Mouse (Mus musculus): Measurements from ENCODE around the gene Kcnh7.

The Kcnh7 gene

DNA sequence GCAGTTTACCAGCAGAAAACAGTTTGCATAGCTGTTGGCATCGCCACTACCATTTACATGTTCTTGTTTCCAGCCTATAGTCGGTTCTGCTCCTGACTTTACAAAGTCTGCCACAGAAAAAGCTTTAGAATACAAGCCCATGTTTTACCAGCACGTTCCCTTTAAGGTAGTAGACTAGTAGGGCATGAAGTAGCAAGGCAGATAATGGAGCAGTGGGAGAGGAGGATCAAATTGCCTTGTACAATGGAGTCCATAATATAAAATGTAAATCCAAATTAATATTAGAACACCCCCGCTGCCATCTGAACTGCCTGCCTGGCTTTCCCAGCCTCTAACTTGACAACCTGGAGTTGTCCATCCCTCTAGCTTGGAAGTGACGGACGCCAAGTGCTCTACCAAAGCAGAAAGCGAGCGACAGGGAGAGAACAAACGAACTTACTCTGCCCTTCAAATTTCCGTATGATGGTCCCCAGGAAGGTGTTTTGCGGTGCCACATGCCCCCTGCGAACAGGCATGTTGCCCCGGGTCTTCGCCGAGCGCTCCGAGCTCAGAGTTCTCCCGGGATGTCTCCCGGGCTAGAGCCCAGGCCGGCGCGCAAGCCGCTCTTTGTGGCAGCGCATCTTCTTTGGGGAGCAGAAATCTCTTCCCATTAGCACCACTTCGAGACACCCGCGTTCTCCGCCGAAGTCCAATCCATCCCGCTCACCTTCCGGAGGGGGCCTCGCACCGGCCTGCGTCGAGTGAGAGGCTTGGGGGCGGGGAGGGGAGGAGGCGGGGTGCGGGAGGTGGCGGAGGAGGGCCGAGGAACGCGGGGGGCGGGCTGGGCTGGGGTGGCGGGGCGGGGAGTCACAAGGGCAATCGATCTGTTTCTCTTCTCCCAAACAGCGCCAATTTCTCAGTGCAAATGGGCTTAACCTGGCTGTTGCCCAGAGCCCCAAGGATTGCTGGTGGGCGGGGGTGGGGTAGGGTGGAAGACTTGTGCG lies at the start of gene Kcnh7:
Gene Kcnh7, minus strand, starts transcription at position 725 of the 983 bp plus-strand sequence.
- peak; percentile 22 to 34 for DNase-seq

DNA sequence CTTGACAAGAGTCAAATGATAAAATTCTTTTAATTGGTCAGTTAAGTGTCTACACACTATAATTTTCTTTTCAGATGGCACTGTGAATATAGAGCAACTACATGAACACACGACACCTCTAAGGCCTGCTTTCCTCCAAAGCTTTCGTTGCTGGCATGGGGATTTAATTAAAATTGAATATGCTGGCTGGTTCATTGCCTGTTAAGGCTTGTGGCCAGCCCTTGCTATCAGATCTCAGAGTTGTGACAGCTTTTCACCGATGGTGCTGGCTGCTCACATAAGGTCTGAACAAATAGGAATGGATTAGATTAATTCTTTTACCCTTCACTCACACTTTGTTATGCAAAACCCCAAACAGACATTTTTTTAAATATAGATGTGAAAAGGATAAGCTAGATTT lies 23.3 kb upstream of the Kcnh7 start:
- DNase-seq = no peak

- DNase-seq = no peak
These were observed 1.9 kb upstream of the Kcnh7 start for GRCm38 (mm10) chr2:63186014-63186413.

DNA sequence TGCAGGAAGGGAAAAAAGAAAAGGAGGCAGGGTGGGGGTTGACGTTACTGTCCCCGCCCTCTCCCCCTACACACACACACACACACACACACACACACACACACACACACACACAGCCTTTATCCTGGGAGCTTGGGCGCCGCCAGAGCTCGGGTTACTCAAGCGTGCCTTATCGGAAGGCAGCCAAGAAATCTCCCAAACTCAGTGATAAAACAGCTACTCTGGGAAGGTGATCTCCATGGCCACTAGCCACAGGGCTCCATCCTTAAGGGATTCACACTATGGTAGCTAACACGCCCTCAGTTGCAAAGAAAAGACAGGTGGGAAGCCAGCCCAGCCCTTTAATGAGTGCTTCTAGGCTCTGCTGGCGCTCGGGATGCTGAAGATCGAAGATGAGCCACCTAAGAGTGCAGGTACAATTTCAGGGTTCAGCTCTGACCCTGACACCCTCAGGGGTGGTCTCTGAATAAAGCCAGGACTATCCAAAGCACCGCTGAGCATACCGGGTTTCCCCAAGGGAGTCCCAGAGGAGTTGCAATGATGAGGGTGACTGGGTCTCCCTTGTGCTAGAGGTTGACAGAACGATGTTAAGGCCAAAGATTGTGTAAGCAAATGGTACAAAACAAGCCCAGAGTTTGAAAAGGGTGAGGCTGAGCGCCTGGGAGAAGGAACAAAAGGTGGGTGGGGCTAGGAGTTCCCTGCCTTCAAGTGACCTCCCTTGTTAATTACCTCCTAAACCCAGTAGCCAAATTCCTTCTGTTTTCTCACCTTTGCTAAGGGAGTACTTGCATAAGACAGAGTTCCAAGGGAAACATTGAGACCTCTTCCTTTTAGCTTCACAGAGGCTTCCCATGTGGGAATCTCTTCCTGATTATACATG lies 704 bp upstream of the Kcnh7 start:
- peak; percentile 20 to 34 for DNase-seq

- DNase-seq = no peak
These were observed 30.4 kb downstream of the Kcnh7 start for GRCm38 (mm10) chr2:63153701-63154100.

- no peak for DNase-seq
These were observed 56.1 kb downstream of the Kcnh7 start for GRCm38 (mm10) chr2:63127762-63128516.

DNA sequence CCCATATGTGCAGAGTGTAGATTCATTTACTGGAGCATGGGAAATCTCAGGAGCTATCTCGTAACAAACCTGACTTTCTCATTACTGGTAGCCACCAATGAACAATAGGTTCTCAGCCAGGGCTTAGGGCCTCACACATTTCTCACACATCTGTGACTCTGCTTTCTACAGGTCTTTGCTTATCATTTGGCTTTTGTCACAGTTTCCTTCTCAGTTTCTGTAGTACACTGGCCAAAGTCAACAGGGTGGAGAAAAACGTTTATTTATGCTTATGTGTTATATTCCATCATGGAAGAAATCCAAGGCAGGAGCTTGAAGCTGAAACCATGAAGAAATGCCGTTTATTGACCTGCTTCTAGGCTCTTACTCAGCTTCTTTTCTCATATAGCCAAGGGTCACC lies 63.8 kb downstream of the Kcnh7 start:
- DNase-seq = no peak

DNA sequence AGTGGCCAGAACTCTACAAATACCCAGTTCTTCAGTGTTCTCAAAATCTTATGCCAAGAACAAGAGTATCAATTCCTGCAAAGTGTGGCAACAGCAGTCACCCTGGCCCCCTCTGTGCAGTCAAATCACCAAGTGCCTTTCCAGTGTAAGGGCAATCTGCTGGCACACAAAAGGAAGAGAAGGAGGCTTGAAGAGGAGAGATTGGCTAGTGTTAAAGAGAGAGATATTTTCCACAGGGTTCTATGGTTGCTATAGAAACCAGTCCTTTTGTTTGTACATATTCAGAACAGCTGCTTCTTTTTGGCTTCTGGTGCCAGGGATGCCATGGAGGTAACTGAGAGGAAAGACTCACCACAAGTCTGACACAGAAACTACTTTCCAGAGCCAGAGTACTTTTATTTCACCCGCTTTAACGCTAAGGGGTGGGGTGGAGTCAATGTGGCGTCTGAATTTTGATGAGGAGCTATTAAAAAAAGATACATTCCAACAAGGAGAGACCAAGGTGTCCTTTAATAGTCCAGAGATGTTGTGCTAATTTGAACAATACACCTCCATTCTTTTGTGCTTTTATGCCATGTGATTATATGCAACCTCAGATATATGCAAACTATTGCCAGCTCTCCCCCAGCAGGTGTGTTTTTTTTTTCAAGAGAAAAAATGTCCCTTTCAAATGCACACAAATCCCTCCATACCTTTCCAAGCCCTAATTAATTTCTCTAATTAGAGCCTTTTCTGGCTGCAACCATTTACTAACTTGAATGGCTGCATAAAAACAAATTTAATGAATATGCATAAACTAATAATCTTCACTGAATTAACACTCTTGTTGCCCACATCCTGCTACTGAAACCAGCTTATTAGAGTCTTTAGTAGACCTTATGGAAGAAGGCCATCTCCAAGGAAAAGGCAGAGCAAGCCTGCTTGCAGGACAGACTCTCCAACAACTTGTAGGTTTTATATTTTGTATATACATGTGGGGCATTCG lies 66.6 kb downstream of the Kcnh7 start:
- DNase-seq = no peak

DNA sequence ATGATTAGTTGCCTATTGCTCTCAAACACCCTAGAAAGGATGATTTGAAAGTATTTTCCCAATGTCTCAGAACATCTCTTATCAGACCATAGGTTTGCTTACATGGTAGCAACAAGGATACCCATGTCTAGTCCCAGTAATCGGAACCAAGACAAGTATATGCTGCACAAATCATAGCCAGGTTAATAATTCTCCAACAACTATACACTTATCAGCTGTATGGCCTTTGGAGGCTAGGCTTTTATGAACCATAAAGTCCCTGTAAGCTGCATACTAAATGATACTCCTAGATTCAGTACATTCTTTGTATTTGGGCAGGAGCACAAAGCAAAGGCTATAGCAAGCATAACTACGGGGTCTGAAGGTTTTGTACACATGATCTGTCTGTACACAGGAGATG lies 78.1 kb downstream of the Kcnh7 start:
- no peak for DNase-seq

DNA sequence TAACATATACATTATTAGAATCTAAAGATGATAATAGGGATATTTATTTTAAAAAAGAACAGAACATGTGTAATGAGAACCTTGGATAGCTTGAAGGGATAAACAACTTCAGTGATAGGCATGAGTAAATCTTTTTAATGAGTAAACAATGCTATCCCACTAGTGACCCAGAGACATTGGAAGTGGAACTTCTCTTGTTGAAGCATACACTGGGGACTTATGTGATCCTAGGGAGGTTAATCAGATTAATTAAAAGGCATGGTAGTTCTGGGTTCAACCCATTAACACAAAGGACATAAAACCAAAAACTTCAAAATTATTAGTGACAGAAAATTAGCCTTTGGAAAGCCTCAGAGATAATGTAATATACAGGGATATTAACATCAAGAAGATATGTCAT lies 84.4 kb downstream of the Kcnh7 start:
- DNase-seq = no peak

DNA sequence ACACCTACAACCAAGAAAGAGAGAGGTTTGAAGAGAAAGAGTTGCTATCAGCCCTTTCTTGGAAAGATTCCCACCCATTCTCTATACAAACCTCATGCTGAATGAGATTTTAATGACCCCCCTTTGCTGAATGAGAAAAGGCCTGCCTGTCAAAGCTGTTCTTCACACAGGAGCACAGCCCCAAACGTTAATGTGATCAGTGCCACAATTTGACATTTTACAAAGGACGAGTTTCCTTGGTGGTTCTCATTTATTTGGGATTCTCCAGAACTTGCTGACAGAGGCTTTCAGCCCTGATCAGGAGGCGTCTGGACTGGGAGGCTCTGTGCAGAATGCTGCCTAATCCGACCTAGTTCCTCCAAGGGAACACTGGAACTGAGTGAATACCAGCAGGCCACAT lies 92.3 kb downstream of the Kcnh7 start:
- DNase-seq = no peak

DNA sequence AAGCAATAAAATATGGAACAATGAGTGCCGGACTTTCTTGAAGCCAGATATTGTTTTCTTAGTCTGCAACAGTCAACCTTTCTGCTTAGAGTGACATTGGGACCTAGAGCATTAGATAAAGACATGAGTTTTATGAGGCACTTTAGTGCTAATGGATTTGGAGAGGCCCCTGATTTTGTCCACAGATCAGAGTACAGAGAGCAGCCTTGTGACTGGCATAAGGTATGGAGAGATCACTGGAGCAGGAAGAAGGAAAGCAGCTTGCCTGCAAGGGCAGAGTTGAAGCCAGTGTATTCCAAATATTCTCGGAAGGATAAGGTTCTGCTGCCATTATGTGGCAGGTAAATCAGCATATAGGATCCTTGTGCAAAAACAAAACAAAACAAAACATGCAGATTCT lies 93.6 kb downstream of the Kcnh7 start:
- DNase-seq = no peak

DNA sequence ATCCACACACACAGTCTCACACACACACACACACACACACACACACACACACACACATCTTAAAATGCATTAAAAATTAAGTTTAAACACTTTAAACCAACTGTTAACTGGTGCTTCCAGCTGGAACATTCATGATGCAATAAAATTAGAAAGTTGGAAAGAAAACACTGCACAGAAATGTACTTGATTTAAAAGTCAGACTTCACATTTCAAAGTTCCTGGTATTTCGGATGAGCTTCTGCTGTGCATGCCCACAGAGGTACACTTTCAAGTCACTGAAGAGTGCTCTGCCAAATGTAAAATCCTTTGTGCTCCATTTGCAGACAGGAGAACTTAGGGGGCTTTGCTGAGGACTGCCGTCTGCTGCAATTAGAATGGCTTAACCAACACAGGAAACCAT lies 125.7 kb downstream of the Kcnh7 start:
- no peak for DNase-seq

DNA sequence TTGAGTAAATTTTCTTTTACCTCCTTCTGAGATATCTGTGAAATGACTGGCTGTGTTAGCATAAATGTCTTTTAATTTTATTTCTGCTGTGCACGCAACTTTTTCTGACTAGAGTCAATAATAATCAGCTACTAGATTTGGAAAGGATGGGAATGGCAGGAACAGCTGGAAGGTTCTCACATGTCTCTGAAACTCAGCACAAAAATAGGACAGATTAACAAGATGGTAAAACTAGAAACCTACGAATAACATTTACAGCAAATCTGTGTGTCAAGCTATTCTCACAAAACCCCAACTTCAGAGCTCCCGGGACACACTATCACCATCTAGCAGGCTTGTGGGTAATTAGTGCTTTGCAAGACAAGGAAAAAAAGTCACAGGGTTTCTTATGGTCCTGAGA lies 134.2 kb downstream of the Kcnh7 start:
- DNase-seq = no peak

GRCm38 (mm10) chr2:63039718-63040117 lies 144.4 kb downstream of the Kcnh7 start:
- DNase-seq = no peak

- no peak for DNase-seq
These were observed 169.2 kb downstream of the Kcnh7 start for GRCm38 (mm10) chr2:63014909-63015308.

DNA sequence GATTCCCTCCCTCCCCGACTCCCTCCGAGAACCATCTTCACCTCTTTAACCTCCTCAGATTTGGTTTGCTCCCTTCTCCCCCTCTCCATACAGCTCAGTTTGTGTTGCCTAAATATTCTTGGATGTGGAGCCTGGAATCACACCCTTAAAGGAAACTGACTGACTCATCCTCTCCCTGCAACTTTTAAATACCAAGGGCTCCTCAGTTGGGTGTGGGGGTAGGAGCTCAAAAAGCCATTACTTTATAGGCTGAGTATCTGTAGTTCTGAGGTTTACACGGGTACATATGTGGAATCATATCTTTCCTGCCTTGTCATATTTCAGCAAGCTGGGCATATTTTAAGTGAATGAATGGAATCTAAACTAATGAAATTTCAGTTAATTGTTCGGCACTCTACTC lies 174.9 kb downstream of the Kcnh7 start:
- no peak for DNase-seq

- DNase-seq = no peak
These were observed 181.3 kb downstream of the Kcnh7 start for GRCm38 (mm10) chr2:63002784-63003183.

DNA sequence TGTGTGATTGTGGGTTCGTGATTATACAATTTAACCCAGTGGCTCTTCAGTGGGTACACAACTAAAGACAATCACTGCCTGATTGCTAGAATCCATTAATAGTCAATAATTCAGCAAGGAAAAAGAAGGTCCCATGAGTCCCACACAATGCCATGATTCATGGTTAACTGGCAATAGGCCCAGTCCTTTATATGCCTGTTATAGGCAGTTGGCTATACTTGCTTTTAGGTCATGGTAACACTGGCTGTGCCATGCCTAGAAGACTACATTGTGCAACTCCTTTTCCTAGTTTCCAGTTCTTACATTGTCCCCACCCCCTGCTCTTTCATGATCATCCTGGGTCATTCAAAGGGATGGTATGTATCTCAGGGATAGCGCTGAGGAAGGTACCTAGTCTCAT lies 186.4 kb downstream of the Kcnh7 start:
- no peak for DNase-seq

- no peak for DNase-seq
These were observed 195.5 kb downstream of the Kcnh7 start for GRCm38 (mm10) chr2:62988616-62989015.

DNA sequence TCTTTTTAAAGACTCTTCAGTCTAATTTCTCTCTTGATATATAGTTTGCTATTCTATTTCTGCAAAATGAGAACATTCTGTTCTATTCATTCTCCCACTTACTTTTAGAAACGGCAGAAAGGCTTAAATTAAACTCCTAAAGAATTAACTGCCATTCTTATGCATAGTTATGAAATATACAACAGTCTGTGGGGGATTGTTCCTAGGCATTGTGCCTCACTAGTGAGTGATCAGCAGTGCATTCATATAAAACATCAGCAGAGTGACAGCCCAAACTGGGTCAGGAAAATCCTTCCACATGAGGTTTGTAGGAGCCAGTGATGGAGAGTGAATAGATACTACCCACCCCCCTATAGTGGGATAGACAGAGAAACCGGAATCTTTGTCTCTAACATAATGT lies 200.2 kb downstream of the Kcnh7 start:
- DNase-seq = no peak
